Mouse (Mus musculus) granulocyte monocyte progenitor cell, adult 5-6 weeks (primary cell): ENCODE measurements at regions not wholly inside any gene's neighbourhood (a gene's known extent, or its start where the extent isn't known, plus 50 kb on each side); places are given as distances from the start of the nearest gene placed in this dataset.

Source experiments
- ATAC-seq: replicated peaks from 2 replicates; pipeline ENCODE4 v1.8.0; 2016; ENCODE audit warnings: mild to moderate bottlenecking, moderate TSS enrichment, inconsistent platforms; ENCODE audit not compliant: poor library complexity, severe bottlenecking

DNA sequence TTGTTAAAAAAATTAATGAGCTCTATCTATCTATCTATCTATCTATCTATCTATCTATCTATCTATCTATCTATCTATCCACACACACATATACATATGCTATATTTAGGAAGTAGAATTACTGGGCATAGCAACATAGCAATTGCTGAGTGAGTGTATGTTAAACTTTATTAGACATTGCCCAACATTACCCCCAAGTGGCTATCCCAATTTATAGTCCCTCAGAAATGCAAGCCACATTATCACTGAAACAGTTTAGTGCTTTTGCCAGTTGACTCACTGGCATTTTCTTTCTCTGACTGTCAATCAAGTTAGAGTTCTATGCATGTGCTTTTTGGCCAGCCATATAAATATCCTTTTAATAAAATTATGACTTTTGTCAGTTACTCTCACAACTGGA, 302.3 kb upstream of the Gm21798 start:
- ATAC-seq: no peak

DNA sequence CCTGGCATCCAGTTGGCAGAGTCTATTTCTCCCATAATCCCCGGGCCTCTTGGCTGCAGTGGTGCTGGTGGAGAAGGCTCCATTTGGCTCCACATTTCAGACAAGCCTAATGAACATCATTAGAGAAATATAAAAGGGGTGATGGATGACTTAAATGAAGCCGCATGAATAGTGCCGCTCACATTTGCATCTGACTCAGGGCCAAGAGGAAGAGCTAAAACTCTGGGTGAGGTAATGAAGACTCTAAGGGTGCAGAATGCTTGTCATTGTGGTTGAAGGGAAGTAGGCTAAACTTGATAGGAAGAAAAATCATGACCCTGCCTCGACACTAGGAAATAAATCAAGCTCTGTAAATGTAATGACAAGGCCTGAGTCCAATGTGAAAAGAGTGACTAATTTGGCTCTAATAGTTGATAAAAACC, 298.3 kb upstream of the Gm21798 start:
- ATAC-seq: 0 out of 2 replicates have a peak, but pooled peaks have one; percentile 27

DNA sequence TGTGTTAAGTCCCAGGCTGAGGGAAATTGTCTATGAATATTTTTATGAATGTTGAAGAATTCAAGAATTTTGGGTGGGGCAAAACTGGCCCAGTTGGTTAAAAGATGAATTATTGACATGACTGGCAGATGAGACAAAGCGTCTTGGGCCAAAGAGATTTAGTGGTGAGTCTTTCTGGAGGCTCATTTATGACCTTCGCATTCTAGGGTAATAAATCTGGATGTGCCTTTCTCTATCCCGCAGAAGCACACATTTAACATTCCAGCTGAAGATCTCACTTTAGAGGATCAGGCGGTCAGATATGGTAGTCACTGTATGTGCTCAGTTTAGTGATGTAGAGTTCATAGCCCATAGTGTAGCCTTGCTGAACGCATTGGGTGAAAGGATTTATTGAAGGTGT, 296.9 kb upstream of the Gm21798 start:
- no peak for ATAC-seq

DNA sequence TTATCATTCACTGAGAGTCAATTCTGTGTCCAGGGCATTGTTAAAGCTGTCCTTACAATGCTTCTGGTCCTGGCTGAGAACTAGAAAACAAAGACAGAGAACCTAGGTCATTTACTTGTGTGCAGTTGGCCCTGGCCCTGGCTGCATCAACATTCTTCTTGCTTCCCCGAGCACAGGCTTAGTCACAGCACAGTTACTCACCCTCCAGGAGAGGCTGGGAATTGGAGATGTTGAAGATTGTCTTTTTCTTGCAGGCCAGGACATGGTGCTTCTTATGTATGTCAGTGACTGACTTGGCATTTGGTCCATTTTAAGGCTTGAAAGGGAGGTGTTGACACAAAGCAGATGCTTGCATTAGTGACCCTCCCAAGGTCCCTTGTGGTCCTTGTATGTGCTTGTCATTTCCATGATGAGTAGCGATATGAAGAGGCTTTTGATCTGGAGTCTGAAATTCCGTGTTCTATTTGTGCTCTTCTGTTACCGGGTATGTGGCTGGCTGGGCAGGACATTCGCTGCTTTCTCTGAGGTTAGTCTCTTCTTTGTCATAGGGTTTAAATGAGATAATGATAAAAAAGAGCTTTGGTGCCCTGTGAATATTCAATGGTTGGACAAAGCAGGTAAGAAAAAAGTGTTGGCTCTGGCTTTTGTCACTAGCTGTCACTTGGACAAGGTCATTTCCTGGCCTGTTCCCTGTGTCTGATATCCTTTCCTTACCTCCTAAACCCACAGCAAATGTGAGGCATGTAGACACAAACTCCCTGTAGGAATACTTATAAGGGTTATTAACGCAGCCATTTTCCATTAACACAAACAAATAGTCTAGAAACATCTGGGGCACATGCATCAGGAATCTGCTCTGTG, 285.0 kb upstream of the Gm21798 start:
- ATAC-seq: no peak

DNA sequence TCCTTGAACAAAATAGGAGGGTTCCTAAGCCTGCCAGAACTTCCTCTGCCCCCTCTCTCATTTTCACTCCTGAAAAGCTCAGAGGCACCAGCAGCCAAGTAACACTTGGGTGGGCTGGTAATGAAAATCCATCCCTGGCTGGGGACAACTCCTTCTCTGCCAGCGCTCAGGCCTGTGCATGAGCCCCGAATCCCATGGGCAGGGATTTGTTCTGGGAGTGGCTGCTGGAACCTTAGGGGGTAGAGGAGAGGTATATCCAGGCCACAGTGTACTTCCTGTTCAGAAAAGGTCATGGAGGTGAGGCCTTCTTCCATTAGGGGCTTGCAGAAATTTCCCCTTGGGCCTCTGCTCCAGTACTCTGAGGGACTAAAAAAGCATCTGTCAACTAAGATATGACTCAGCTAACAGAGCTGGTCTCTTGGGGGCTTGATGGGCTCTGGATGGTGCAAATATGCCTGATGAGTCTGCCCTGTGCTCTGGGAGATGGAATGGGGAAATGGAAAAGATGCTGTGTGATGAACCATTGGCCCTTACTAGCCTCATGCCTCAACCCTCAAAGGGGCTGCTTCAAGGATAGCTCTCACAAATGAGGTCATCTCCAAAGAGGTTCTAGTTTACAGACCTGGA, 284.2 kb upstream of the Gm21798 start:
- ATAC-seq: no peak

DNA sequence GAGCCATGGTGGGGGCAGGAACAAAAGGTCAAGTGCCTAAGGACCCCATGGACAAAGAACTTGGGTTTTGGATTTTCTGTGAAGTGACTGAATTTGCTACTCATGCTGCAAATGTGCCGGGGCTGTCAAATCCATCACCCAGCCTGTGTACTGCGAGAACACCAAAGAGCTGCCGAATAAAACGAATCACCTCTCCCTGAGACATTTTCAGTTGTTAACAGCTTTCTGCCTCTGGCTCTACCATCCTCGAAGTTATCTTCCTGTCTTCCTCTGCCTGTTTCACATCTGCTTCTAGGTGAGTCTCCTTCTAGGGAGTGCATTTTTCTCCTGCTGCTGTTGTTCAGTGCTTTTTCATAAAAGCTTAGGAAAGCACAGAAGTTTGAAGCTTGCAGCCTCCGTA, 283.3 kb upstream of the Gm21798 start:
- no peak for ATAC-seq

DNA sequence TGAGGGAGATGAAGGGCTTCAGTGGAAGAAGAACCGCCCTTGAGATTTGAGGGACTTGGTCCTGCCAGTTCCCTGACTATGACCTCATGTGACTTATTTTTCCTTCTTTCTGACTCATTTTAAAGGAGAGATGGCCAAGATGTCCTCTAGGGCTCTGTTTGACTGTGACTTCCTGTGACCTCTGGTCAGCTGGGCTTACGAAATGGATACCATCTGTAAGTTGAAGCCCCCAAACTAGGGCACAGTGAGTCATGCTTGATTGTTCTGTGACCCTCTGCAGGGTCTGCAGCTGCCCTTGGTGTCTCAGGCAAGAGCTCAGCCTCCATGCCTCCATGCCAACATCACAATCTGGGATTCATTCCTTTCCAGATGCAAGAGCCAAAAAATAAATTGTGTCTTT, 282.3 kb upstream of the Gm21798 start:
- no peak for ATAC-seq

DNA sequence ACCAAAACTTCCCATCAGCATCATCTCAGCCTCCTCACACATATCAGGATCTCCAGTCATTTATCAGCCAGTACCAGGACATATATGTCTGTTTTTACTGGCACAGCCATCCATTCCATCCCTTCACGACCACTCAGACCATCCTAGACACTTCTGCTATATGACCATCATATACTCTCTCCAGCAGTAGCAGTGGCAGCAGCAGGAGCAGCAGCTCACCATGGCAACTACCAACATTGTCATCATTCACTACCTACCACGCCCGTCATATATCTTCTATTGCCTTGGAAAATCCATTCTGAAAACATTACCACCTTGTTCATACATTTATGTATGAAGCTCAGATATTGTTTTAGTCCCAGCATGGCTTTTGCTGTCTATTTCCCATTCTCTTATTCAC, 276.1 kb upstream of the Gm21798 start:
- no peak for ATAC-seq

DNA sequence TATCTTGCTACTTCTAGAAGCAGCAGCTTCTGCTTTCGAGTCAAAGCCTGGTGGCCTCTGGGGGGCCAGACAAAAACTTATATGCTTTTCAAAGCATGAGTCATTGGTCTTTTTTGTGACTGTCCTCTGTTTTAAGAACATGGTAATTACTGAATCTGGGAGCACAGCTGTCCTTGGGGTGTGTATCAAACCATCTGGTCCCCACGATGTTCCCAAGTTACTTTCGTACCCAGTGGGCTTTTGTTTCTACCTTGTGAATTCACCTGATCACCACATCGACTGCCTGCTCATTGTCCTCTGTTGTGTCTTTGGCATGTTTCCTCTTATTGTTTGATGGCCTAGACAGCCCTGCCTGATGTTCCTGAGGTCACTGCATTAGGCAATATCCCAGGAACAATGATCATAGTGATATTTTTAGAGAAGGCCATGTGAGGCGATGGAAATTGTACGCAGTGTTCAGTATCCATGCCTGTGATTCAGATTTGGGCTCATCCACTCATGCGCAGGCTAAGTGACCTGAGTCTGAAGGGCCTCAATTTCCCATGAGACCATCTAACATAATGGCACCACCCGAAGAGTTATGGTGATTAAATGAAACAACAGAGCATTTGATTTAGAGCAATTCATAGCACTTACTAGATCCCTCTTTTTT, 275.1 kb upstream of the Gm21798 start:
- no peak for ATAC-seq

DNA sequence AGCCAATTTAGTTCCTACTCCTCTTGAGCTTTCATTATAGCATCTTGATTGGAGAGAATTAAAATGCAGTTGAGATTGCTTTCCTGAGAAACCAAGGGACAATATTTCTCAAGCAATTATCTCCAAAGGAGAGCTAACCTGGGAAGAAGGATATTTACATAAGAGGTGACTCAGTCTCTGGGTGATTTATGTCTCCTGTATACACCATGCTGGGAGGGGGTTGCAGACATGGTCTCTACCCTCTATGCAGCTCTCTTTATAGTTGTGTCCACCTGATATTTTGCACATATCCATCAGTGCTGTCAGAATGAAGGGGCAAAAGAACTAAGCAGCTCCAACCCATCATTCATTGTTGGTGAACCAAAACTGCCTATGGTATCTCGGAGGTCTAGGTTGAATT, 274.6 kb upstream of the Gm21798 start:
- ATAC-seq: no peak

DNA sequence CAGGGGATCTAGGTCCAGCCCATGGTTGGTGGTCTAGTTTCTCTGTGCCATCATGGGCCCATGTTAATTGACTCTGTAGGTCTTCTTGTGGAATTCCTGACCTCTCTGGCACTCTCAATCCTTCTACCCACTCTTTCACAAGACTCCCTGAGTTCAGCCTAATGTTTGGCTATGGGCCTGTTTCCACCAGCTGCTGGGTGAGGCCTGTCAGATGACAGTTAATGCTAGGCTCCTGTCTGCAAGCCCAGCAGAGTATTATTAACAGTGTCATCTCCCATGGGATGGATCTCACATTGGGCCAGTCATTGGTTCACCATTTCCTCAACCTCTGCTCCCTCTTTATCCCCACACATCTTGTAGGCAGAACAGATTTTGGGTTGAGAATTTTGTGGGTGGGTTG, 271.5 kb upstream of the Gm21798 start:
- ATAC-seq: no peak

DNA sequence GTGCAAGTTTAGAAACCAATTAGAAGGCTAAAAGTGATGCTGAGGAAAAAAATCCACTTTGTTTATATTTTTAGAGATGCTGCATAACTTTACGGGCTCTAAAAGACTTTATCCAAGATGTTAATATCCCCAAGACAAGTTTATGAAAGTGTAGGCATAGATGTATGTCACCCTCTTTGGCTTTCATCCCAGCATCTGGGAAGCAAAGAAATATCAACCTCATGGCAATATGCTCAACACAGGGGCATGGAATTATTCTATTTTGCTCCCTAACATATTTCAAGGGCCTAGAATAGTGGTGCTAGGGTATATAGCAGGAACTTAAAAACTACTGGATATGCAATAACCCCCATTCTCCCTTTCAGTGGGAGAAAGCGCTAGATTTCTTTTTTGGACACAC, 260.0 kb upstream of the Gm21798 start:
- ATAC-seq: no peak

DNA sequence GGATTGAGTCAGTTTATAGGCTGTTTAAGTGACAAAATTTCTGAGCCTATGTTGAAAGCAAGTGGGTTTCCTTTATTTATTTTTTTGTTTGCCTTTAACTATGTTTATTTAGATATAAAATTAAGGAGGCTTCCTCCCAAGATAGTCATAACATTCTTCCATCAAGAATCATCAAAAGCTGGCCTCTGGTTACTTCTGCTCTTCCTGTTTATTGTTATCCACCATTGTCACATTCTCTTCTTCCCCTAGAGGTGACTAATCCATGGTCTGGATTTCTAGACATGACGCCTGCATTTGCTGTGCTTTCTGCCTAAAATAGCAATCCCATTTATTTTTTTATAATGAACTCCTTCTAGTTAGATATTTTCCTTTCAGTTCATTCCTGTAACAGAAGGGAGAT, 259.3 kb upstream of the Gm21798 start:
- no peak for ATAC-seq

DNA sequence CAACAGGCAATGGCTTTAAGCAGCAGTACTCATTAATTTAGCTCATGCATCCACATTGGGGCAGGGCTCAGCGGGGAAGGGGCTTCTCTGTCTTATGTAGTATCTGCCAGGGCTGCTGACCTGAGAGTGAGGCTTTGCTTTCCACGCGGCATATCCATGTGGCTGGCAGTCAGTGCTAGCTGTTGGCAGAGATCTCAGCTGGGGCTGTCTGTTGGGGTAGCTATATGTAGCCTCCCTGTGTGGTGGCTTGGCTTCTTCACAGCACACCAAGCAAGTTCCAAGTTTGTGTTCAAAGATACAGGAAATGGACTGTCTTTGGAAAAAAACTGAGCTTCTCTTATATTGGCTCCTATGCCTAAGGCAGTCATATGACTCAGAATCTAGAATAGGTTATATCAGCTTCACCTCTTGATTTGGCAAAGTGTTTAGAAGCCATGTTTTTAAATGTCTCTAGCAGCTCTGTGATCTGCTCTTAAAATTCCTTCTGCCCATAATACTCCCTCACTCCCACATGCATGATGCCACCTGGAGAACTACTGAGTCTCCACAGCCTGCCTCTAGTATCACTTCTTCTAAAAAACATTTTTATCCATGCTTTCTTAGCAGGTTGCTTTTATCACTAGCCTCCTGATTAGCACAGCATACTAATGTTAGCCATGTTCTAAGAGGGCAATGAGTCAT, 254.9 kb upstream of the Gm21798 start:
- no peak for ATAC-seq

DNA sequence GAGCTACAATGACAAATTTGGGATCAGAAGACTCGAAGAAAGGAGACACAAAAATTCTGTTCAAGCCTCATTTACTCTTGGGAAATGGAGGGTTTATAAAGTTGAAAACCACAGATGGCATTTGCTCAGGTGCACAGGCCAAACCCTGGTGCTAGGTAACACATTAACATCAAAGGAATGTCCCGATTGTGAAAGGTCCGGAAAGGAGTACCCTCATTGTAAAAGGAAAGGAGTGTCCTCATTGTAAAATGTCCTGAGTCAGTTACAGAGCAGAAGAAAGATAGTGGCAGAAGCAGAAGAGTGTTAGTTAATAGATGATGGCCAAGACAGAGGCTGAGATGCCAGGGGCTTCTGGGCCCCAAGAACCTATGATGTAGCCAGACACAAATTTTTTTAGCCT, 252.8 kb upstream of the Gm21798 start:
- no peak for ATAC-seq

DNA sequence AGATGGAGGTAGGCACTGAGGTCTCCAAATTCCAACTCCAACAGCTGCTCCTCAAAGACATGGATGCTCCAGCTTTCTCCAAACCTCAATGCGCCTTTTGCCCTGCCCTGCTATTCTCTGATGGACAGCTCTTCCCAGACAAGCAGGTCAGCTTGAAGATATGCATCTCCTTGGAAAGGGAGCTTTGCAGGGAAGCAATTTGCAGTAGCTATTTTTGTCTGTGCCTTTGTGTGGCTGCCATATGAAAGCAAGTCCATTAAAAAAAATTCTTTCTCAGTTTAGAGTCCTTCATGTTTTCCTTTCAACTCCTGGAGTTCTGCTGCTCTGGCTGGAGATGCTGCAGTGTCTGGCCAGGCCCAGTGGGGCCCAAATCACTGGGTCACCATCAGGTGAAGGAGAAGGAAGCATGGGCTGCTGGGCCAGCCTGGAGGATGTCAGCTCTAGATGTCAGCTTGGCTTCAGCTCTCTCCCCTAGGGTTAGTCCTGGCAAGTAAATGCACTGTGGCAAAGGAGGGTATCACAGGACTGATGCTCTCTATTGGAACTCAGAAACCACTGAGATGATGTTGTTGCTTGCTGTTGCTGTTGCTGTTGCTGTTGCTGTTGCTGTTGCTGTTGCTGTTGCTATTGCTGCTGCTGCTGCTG, 240.5 kb upstream of the Gm21798 start:
- ATAC-seq: no peak

DNA sequence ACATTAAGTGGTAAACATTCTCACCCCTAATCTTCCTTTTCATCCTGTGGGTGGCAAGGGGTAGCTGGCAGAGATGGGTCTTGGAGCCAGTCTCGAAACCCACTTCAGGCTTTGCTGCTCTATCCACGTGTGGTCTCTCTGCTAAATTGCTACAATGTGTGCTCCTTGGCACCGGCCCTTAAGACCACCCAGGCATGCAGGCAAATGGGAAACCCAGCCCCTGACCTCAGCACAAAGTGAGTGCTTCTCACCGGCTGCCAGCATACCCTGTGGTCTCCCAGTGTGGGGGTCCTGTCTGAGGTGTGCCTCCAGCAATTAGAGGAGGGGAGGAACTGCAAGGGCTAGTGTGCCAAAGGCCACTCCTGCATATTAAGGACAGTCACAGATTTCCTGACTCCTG, 238.5 kb upstream of the Gm21798 start:
- no peak for ATAC-seq

DNA sequence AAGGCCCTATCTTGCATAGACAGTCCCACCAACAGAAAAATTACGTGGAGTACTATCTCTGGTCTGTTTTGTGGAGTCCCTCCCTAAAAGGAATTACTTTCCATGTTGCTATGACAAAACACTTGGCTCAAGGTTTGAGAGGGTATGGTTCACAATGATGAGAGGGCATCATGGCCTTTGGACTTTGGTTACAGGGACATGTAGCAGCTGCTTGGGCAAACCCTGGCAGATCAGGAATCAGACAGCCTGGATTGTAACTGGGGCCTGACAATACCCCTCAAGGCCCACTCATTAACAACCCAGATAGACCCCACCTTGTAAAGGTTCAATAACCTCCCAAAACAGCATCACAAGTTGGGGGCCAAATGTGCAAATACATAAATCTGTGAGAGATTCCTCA, 237.0 kb upstream of the Gm21798 start:
- ATAC-seq: no peak

DNA sequence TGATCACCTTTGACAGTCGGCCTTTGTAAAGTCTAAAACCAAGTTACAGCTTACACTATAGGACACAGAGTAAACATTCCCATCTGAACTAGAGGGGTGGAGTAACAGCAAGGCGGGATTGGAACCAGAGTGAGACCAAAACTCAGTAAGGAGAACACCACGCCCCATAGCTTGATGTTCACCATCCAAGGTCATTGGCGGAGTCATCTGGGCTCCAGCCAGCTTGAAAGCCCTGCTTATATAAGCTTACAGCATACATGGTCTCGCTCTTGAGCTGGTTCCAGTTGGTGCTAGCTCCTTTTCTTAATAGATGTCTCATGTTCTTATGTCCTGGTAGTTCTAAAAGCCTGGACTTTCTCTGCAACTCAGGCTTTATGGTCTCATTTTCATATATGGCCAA, 236.4 kb upstream of the Gm21798 start:
- no peak for ATAC-seq

DNA sequence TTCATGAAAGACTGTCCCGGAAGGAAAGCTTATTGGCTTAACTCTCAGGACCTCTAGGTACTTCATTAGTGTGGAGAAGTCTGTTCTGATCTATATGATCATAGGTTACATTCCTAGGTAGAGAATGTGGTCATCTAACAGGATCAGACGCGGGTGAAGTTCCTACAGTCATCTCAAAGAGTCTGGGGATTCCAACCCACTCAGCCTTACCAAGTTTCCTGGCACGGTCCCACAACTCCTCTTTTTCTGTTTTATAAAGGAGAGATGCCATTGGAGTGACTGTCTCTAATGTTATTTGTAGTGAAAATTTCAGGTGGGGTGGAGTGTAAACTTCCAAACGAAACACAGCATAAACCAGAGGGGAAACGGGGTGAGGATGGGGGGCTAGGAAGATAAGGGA, 233.4 kb upstream of the Gm21798 start:
- no peak for ATAC-seq

DNA sequence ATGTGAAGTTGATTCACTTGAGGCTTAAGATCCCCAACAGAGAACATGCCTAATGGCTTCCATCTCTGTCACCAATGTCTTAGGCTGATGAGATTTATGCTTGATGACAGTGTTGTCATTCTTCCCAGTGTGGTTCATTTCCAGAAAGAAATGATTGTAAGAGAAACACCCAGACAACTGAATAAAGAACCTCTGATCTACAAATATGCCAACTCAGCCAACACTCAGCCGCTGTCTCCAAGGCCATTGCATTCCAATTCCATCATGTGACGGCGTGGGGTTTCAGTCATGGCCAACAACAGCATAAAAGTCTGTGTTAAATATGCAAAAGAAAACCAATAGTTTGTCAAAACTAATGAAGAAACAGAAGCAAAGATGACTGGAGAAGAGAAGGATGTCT, 230.7 kb upstream of the Gm21798 start:
- ATAC-seq: no peak
